Mouse (Mus musculus): ENCODE measurements around the gene Mpi. TPM values are rescaled to one million over a fixed set of nuclear protein-coding genes. Genes with fewer than 3 reads are reported as not detected.

The Mpi gene
- polyA plus RNA-seq, 1 experiment from 2014 or later, result 19.1 TPM

DNA sequence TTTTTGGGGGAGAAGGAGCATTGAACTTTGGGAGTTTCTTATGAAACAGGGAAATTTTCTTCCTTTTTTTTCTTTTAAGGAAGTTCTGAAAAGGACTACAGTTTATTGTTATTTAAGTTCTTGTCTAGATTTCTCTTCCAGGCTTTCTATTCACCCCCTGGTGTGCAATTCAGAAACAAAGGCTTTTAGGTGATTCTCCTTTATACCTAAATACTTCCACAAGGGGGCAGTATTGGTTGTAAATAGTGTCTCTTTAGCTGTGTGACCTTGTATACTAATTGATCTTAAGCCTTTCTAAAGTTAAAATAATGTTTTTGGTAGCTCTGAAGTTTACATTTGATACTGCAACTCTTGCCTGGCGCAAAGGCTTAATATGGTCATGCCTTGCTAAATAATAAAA lies 28.8 kb downstream of the Mpi start:
- Histone ChIP-seq H3K4me1 (ENCODE audit: insufficient read depth, low read depth, low read length) (peaks cover 7% of the 10 kb centered on the region; the same call in 1 of the 2 replicates), H3K9ac (replicated peaks; ENCODE audit: low read depth) (no peak overlapping the region), H3K27ac (ENCODE audit: low read length) (no peak overlapping the region), H3K36me3 (ENCODE audit: insufficient read depth, low read length) (no peaks in the 10 kb centered on the region), H3K9me3 (ENCODE audit: low read length) (no peaks in the 10 kb centered on the region), H3K4me2 (replicated peaks; ENCODE audit: low read depth, low read length) (no peak overlapping the region), H3K4me3 (ENCODE audit: low read depth, low read length) (no peak overlapping the region), H3K27me3 (replicated peaks; ENCODE audit: insufficient read depth, low read length) (no peaks in the 10 kb centered on the region)
- no peak for TF ChIP-seq EP300 (IDR thresholded peaks at IDR 0.05)
- TF ChIP-seq CTCF (IDR thresholded peaks at IDR 0.05), result peak; percentile 64
- peak; percentile 91 for DNase-seq (ENCODE audit: low spot score)
- 87% methylated on average over 1 of the region's 1 CpGs for WGBS
- ATAC-seq, result no peak

DNA sequence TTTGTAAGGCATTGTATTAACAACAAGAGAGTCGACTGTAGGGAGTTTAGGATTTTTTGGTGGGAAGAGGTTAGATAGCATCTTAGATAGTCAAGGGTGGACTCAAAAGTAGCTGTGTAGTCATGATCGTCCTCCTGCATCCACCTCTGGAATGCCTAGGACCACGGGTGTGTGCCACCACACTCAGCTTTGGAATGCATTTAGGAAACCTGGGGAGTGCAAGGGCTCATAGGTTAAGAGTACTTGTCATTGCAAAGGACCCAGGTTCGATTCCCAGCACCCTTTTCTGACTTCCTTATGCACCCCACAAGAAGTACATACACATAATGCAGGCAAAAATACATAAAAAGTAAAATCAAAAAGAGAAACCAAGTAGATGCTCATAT lies 29.7 kb downstream of the Mpi start:
- Histone ChIP-seq H3K4me2 (replicated peaks; ENCODE audit: low read depth, low read length) (no peak overlapping the region), H3K36me3 (ENCODE audit: insufficient read depth, low read length) (no peaks in the 10 kb centered on the region), H3K9me3 (ENCODE audit: low read length) (no peaks in the 10 kb centered on the region), H3K27me3 (replicated peaks; ENCODE audit: insufficient read depth, low read length) (no peaks in the 10 kb centered on the region), H3K9ac (replicated peaks; ENCODE audit: low read depth) (no peak overlapping the region), H3K4me1 (ENCODE audit: insufficient read depth, low read depth, low read length) (peaks cover 7% of the 10 kb centered on the region; the same call in 1 of the 2 replicates), H3K4me3 (ENCODE audit: low read depth, low read length) (no peak overlapping the region), H3K27ac (ENCODE audit: low read length) (no peak overlapping the region)
- ATAC-seq (no peak), DNase-seq (ENCODE audit: low spot score) (no peak)
- TF ChIP-seq CTCF (IDR thresholded peaks at IDR 0.05), result no peak
- no peak for TF ChIP-seq EP300 (IDR thresholded peaks at IDR 0.05)
- WGBS, result 45% methylated on average over 4 of the region's 4 CpGs

DNA sequence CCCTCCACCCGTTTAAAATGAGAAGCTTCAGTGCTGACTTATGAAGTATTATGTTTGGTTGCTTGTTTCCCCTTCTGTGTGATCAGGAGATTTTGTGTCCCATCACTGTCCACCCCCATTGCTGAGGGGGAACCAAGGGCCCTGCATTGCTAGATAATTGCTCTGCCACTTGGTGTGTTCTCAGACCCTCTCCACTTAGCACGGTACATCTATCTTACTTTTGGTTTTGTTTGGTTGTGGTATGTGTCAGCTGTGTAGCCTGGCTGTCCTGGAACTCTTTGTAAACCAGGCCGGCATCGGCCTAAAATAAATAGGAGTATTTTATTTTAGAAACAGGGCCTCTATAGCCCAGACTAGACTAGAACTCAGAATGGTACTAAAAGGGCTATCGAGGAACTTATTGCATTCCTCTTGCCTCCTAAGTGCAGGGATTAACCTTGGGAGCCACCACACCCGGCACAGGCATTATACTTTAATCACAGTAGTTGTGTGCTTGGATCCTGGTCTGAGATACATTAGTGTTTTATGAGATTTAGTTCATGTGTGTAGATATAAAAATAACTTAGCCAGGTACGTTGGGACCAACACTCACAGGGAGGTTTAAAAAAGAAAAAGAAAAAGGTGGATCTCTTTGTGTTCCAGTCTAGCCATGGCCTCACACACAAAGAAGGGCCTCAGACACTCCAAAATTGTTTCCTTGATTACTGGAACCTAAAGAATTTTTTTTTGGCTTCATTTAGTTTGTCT lies 30.3 kb downstream of the Mpi start:
- H3K36me3 ChIP-seq (ENCODE audit: insufficient read depth, low read length), result no peaks in the 10 kb centered on the region
- TF ChIP-seq CTCF (IDR thresholded peaks at IDR 0.05) (no peak), EP300 (IDR thresholded peaks at IDR 0.05) (no peak)
- no peaks in the 10 kb centered on the region for H3K9me3 ChIP-seq (ENCODE audit: low read length)
- H3K27me3 ChIP-seq (replicated peaks; ENCODE audit: insufficient read depth, low read length), result no peaks in the 10 kb centered on the region
- H3K27ac ChIP-seq (ENCODE audit: low read length), result 0 out of 2 replicates have a peak overlapping the region, but pooled peaks have one; percentile 96
- DNase-seq (ENCODE audit: low spot score) (no peak), ATAC-seq (no peak)
- peak overlapping the region; percentile 91 for H3K9ac ChIP-seq (replicated peaks; ENCODE audit: low read depth)
- H3K4me1 ChIP-seq (ENCODE audit: insufficient read depth, low read depth, low read length), result peaks cover 7% of the 10 kb centered on the region; the same call in 1 of the 2 replicates
- WGBS, result 26% methylated on average over 7 of the region's 7 CpGs
- peak overlapping the region; percentile 90 for H3K4me3 ChIP-seq (ENCODE audit: low read depth, low read length)
- peak overlapping the region; percentile 67 for H3K4me2 ChIP-seq (replicated peaks; ENCODE audit: low read depth, low read length)

DNA sequence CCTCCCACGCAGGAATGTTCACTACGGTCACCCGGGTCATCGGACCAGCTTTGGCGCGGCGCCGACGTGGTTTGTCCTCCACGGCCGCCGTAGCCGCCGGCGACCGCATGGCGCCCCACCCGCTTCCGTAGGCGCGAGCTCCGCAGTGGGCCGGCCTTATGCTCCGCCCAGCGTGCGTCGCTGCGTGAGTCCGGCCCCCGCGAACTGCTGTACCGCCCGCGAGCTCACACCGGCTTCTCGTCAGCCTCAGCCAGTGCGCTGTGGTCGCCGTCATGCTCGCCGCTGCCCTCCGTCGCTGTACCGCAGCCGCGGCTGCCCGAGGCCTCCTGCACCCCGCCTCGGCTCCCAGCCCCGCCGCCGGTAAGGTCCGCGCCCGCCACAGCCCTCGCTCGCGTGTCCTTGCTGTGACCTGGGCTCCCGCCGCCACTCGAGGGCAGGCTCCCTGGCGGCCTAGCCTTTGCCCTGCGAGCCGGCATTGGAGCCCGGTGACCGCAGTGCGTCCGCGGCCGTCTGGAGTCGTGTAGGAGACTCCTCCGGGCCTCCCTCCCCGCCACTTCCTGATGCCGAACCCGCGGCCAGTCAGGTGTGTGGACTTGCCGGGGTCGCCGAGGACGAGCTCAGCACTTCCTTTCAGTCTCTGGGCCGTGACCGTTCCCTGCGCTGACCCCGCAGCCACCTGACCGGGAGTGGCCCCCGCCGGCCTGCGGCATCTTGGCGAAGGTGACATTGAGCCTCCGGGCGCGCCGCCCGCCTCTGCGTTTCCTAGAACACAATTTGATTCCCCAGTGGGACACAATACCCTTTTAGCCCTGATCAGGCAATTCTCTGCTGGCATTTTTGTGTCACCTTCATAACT lies 31.3 kb downstream of the Mpi start, which contains the start of gene Cox5a:
Gene Cox5a, plus strand, starts transcription at position 219 of the 856 bp plus-strand sequence.
- WGBS, result 2% methylated on average over 89 of the region's 95 CpGs

DNA sequence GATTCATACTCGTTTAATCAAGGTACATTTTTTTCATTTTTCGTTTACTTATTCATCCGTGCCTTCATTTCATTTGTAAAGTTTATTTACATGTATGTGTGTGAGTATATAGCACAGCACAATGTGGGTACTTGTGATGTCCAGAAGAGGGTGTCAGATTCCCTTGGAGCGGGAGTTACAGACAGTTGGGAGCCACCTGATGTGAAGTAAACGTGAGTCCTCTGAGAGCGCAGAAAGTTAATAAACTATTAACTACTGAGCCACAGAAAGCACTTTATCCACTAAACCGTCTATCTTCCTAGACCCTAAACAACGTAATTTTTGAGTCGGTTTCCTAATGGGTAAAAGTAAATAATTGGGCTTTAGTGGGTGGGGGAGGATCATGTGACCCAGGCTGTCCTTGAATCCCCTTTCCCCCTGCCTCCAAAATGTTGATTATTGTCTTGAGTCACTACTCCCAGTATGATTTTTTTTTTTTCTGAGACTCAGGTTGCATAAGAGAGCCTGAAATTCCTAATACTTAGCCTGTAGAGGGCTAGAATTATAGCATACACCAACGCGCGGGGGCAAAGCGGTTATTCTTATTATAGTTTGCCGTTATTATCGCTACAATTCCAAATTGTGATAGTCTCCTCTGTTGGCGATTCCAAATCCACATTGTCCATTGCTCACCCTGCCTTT lies 32.0 kb downstream of the Mpi start:
- Histone ChIP-seq H3K27ac (ENCODE audit: low read length) (peak overlapping the region; percentile 96), H3K9ac (replicated peaks; ENCODE audit: low read depth) (no peak overlapping the region), H3K4me2 (replicated peaks; ENCODE audit: low read depth, low read length) (peak overlapping the region; percentile 67), H3K36me3 (ENCODE audit: insufficient read depth, low read length) (no peaks in the 10 kb centered on the region), H3K4me3 (ENCODE audit: low read depth, low read length) (peak overlapping the region; percentile 90), H3K27me3 (replicated peaks; ENCODE audit: insufficient read depth, low read length) (no peaks in the 10 kb centered on the region), H3K4me1 (ENCODE audit: insufficient read depth, low read depth, low read length) (peaks cover 7% of the 10 kb centered on the region; the same call in 1 of the 2 replicates), H3K9me3 (ENCODE audit: low read length) (no peaks in the 10 kb centered on the region)
- TF ChIP-seq CTCF (IDR thresholded peaks at IDR 0.05), result peak; percentile 31; the same call in 1 of the 2 replicates
- no peak; the same call in 1 of the 2 replicates for TF ChIP-seq EP300 (IDR thresholded peaks at IDR 0.05)
- WGBS, result 24% methylated on average over 16 of the region's 16 CpGs
- DNase-seq (ENCODE audit: low spot score), result no peak
- ATAC-seq, result peak; percentile 62

More for the DNA sequence above, 31.3 kb downstream of the Mpi start, which contains the start of gene Cox5a:
- TF ChIP-seq EP300 (IDR thresholded peaks at IDR 0.05) (no peak), CTCF (IDR thresholded peaks at IDR 0.05) (peak; percentile 23)
- peak within 1 kb of the TSS; percentile 67 for H3K4me2 ChIP-seq (replicated peaks; ENCODE audit: low read depth, low read length)
- no peaks in the 10 kb centered on the region for H3K36me3 ChIP-seq (ENCODE audit: insufficient read depth, low read length)
- peak within 1 kb of the TSS; percentile 91 for H3K9ac ChIP-seq (replicated peaks; ENCODE audit: low read depth)
- no peaks in the 10 kb centered on the region for H3K27me3 ChIP-seq (replicated peaks; ENCODE audit: insufficient read depth, low read length)
- no peaks in the 10 kb centered on the region for H3K9me3 ChIP-seq (ENCODE audit: low read length)
- peak within 1 kb of the TSS; percentile 96 for H3K27ac ChIP-seq (ENCODE audit: low read length)
- DNase-seq (ENCODE audit: low spot score) (peak; percentile 97), ATAC-seq (peak; percentile 99)
- H3K4me1 ChIP-seq (ENCODE audit: insufficient read depth, low read depth, low read length), result peaks cover 7% of the 10 kb centered on the region; the same call in 1 of the 2 replicates
- H3K4me3 ChIP-seq (ENCODE audit: low read depth, low read length), result peak within 1 kb of the TSS; percentile 90
